Mouse (Mus musculus) monocyte, adult 2 months (primary cell): ENCODE measurements around the gene Afap1l2.

Source experiments
- DNase-seq, 2 experiments: peaks; one replicate each; pipeline ENCODE4 v3.0.0; 2022; ENCODE audit warnings: low spot score in 2 of 2, low read depth in 1 of 2

Afap1l2 gene

DNA sequence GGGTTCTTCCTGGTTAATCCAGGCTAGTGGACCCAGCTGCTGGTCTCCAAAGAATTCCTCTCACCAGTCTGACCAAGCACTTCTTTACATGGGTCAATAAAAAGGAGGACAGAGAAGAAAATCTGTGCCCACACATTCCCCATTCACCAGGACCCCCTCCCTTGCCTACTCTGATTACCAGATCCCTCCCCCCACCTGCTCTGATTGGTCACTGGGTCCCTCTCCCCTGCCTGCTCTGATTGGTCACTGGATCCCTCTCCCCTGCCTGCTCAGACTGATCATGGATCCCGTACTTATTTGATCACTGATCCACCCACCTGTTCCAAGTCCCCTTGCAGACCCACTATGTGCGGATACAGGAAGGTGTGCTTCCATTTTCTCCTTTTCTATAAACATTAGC, 116.6 kb downstream of the Afap1l2 start:
- DNase-seq: no peak

DNA sequence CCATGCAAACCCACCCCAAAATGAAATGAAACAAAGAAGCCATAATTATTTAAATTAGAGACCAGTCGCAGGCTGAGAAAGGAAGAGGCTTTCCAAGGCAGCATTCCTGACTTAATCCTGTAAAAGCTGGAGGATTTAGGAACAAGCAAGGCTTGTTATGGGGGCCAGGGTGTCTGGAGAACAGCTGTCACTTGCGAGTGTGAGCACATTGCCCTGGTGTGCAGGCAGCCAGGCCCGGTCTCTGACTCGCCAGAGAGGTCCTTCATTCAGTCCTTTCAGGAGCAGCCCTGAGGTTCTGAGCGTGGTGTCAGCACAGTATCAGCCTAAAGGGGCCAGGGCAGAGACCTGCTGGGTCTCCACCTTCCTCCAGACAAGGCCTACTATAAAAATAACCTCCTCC, 119.4 kb downstream of the Afap1l2 start:
- no peak for DNase-seq

DNA sequence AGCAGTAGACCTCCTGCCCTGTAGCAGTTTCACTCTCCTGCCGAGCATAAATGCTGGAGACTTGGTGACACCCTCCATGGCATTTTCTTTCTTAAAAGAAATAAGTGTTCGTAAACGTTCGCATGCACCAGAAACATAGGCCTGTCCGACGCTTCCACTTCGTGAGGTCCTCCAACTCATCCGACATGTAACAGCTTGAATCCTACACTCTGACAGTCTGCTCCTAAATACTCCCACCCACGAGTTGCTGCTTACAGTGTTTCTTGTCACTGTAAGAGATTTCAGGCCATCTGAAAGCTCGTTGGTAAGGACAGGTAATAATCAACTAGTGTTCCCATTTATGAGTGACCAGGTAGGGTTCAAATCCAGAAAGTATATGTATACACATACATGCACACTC, 120.1 kb downstream of the Afap1l2 start:
- DNase-seq: no peak

DNA sequence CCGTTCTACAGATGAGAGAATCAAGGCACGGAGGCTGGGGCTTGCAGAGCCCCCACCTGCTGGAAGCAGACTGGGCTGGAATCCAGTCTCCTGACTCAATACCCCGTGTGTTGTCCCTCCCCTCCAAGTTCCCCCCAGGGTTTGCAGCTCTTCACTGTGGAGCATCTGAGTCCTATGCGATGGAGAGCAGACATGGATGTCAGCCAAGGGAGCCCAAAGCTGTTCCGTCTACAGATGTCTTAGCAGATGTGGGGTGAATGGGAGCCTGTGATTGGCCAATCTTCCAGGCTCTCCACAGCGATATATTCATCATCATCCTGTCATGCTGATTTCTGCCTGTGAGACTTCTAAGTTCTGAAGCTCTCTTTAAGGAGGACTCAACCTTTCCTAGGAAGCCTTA, 130.7 kb downstream of the Afap1l2 start:
- no peak for DNase-seq

DNA sequence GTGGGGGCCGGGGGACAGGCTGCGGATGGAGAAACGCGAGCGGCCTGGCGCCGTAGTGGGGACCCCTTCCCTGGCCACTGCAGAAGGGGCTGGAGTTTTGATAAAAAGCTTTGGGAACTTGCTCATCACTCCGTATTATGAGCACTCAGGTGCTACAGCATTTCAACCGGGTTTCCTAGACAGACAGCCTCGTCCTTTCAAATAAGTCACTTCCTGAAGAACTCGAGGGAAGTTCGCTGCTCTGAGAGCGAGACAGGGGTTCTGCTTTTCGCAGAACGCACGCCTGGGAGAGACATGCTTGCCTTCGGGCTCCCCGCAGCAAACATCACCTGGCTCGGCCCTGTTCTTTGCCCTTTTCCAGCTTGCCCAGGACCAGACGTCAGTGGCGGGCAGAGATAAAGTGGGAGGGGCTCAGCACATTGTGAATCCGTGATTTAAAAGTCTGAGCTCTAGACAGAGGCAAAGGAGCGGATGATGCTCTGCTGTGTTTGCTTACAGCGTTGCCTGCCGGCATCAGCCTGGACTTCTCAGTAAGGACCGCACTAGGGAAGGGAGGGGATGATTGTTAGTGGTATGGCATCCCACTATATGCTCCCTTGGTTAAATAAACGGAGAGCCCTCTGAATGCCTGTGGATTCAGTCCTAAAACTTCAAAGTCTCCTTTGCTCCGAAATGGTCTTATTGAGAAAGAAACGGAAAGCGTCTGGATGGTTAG, 133.3 kb downstream of the Afap1l2 start:
- no peak for DNase-seq

DNA sequence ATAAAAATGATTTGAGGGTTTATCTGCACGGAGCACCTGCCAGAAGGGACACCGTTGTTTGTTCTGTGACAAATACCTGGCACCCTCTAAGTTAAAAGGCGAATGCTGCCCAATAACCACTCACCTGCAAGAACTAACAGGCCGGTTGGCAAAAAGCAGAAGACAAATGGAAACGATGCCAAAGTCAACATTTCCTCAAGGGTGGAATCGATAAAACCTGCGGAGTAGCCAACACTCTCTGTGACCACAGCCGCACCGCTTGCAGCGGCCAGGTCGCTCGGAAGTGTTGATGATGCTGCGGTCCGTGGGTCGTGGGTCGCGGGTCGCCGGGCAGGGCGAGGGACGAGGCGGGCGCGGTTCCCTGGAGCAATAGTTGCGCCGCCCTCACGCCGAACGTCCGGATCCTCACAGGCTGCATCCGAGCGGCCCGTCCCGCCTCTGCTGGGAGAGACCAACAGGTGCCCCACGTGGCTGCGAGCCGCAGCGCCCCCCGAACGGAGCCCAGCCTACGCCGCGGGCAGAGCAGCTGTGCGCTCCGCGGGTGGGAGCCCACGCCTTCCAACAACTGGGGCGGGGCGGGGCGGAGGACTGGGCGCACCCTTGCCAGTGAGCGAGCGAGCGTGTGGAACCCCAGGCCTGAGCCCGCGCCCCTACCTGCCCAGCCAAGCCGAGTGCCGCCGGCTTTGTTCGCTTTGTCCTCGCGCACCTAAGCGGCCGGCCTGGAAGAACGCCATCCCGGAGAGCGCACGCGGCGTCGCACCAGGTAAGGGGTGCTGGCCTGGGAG, 134.0 kb downstream of the Afap1l2 start, which contains the start of gene Vwa2:
TSS of gene Vwa2 (plus strand) at position 434 of the 785 bp plus-strand sequence.
- no peak for DNase-seq

DNA sequence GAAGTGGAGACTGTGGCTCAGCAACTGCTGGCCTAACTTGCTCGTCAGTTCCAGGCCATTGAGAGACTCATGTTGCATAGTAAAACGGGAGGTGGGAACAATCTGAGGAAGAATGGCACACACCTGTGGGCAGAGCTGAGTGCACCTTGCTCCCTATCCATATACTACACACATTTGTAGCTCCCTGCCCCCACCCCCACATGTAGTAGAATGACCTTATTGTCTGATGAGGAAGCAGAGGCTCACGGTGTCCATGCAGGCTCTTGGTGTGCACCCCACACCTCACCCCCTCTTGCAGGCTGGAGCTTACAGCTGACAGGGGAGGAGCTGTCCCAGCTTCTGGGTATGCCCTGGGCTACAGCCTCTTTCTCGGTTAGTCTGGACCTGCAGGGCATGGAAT, 140.3 kb downstream of the Afap1l2 start:
- DNase-seq: no peak
